Mouse (Mus musculus): Measurements from ENCODE around the gene Tpm4. TPM values are rescaled to one million over a fixed set of nuclear protein-coding genes. Genes with fewer than 3 reads are reported as not detected.
"Not testable (repeated sequence)": the region's sequence is repeated elsewhere in the genome, so short reads cannot be mapped to it uniquely, and the experiment has no call there.

The Tpm4 gene
- total RNA-seq (2021) = 10 to 100 TPM; 24.4 to 28.2 TPM

- intact Hi-C loops (cut with DNase I) = no loop called here
- peak; percentile 39 to 56 for DNase-seq (ENCODE audit: low spot score in 2 of 2)
Observed at GRCm38 (mm10) chr8:72134756-72135445, at the start of gene Tpm4. Gene Tpm4 (plus strand): TSS chr8:72134975.

- intact Hi-C loops (cut with DNase I); DNase-seq (ENCODE audit: low spot score in 2 of 2): not testable (repeated sequence)
Observed at GRCm38 (mm10) chr8:72087611-72088010, 47.2 kb upstream of the Tpm4 start.

- DNase-seq (ENCODE audit: low spot score in 2 of 2); intact Hi-C loops (cut with DNase I): not testable (repeated sequence)
Observed at GRCm38 (mm10) chr8:72096721-72097120, 38.1 kb upstream of the Tpm4 start.

DNA sequence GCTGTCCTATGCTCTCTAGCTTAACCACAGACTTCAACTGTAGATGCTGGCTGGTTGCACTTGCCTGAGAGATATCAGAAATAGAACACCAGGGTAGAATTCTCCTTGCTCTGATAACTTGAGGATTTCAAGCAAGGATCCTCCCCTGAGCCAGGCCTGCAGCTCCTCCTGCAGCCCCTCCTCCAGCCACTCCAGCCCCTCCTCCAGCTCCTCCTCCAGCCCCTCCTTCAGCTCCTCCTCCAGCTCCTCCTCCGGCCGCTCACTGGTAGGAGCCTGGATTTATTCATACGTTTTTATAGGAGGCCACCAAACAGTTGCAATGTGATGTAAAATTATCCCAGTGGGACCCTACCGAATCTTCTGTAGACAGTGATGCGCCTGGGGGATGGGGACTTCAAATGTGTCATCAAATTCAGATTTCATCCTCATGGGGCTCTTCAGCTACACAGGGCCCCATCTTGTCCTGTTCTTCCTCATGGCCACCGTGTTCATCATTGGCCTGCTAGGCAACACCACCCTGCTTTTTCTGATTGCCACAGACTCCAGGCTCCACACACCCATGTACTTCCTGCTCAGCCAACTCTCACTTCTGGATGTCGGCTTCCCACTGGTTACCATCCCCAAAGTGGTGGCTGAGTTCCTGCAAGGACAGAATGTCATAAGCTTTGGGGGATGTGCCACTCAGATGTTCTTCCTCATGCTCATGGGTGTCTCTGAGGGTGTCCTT, 35.2 kb upstream of the Tpm4 start:
- intact Hi-C loops (cut with DNase I) = not testable (repeated sequence)
- DNase-seq (ENCODE audit: low spot score in 2 of 2) = peak in 1 of 2 experiments; percentile 4

DNA sequence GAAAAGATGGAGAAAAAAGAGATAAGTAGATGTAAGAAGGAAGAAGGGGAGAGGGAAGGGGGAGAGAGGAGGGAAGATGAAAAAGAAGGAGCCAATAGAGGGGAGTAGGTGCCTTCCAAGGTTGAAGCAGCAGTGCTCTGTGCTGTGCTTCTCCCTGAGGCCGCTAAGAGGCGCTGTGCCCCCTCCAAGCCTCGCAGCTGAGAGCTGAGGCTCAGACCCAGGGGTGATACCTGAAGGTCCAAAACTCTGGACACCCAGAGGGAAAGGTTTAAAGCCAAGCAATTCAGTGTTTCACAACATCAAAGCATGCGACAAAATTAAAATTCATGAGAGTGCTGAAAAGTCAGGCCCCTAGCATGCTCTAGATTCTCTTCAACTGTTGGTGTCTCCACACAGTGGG, 29.6 kb upstream of the Tpm4 start:
- no peak for DNase-seq (ENCODE audit: low spot score in 2 of 2)
- intact Hi-C loops (cut with DNase I) = no loop called here

DNA sequence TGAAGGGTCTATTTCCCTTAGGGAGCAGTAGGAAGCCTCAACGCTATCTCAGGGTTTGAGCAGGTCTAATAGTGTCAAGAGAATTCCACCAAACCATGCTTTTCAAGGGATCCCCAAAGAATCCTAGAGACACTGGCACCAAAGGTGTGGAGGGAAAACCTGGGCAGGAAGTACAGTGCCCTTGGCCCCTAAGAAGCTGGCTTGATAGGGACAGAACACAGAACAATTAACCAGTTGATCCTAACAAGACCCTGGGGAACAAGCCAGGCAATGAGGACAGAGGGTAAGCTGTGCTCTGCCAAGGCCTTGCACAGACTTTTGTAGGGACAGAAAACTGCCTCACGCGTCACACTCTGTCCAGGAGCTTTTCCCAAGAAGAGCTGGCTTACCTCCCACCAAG, 28.0 kb upstream of the Tpm4 start, which contains the start of gene Olfr374:
TSS of gene Olfr374 (plus strand) at position 301 of the 400 bp plus-strand sequence.
- intact Hi-C loops (cut with DNase I) = no loop called here
- DNase-seq (ENCODE audit: low spot score in 2 of 2) = no peak

GRCm38 (mm10) chr8:72110876-72111275, 23.9 kb upstream of the Tpm4 start:
- intact Hi-C loops (cut with DNase I) = no loop called here
- DNase-seq (ENCODE audit: low spot score in 2 of 2) = no peak

GRCm38 (mm10) chr8:72112486-72112885, 22.3 kb upstream of the Tpm4 start:
- intact Hi-C loops (cut with DNase I) = no loop called here
- no peak for DNase-seq (ENCODE audit: low spot score in 2 of 2)

DNA sequence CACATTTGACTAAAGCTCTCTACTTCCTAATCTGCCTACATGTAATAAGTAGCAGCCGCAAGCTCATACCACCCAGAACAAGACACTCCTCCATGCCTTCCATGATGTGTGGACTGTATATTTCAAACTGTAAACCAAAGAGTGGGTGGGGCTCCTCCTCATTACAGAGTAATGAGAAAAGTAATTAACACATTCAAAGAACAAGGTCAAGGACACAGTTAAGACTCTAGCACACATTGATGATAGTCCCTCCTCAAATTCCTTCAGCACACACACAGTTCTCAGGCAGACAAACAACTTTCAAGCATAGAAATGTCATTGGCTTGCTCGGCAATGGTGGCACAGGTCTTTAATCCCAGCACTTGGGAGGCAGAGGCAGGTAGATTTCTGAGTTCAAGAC, 19.6 kb upstream of the Tpm4 start:
- no peak for DNase-seq (ENCODE audit: low spot score in 2 of 2)
- intact Hi-C loops (cut with DNase I) = no loop called here

DNA sequence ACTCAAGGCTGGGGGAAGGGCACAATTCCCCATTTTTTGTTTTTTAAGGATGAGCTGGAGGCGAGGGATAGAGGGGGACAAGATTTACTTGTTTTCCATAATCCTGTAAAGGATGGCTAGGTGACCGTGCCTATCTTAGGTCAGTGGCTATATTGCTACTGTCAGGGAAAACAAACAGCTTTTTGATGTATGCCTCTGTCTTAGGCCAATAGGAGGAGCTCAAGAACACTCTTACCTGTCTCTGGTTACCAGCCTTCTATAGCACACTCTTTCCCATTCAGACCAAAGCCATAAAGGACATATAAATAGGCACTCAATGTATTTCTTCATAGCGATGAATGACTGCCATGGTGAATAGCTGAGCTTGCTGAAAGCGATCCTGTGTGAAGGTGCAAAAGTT, 16.2 kb upstream of the Tpm4 start:
- intact Hi-C loops (cut with DNase I) = no loop called here

GRCm38 (mm10) chr8:72121486-72121885, 13.3 kb upstream of the Tpm4 start:
- DNase-seq (ENCODE audit: low spot score in 2 of 2); intact Hi-C loops (cut with DNase I): not testable (repeated sequence)

More for the DNA sequence above, 16.2 kb upstream of the Tpm4 start:
- DNase-seq (ENCODE audit: low spot score in 2 of 2) = no peak

GRCm38 (mm10) chr8:72121997-72122396, 12.8 kb upstream of the Tpm4 start:
- no peak for DNase-seq (ENCODE audit: low spot score in 2 of 2)
- intact Hi-C loops (cut with DNase I) = no loop called here

DNA sequence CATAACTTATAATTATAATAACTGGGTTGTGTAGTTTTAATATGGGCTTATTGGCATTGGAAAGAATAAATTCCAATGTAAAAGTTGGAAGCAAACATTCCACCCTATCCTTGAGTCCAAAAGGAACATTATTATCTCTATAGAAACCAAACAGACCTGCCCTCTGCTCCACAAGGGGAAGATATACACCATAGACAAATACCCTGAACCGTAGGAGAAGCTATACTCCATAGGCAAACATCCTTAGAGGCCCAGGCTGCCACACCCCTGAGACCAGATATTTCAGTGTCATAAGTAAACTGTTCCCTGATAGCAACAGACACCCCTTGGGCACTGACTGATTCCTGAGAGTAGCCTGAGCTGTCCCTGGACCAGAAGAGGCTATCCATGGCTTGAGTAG, 6.9 kb upstream of the Tpm4 start:
- DNase-seq (ENCODE audit: low spot score in 2 of 2) = no peak
- intact Hi-C loops (cut with DNase I) = no loop called here

DNA sequence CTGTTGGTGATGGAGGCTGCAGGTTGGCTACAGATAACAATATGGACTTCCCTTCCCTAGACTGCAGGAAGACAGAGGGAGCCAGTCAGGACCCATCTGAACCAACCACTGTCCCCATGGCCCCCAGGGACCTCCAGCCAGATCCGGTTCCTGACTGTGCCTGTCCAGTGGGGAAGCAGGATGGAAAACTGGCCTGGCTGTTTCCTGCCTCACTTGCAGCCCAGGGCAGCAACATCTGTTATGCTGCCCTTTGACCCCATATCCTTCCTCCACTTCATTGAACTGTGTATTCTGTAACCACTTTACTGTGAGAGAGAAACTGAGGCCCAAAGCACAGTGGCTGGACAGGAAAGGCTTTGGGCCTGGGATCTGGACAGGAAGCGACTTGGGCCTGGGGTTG, 3.5 kb upstream of the Tpm4 start:
- intact Hi-C loops (cut with DNase I) = no loop called here
- DNase-seq (ENCODE audit: low spot score in 2 of 2) = no peak

DNA sequence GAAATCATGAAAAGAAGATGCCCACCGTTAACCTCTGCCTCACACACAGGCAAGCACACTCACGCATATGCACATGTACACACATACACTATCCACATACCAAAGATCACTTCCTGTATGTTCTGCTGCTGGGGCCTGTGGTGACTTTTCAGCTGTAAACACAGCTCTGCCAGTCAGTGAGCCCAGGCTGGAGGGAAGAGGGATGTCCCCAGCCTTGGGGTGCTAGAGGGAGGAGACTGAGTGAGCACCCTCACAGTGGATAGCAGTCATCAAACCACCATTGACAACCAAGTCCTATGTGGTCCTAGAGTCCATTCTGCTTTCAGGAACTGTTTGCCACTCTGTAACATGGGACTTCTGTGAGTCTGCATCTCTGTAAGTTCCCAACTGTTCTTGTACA, 2.9 kb upstream of the Tpm4 start:
- DNase-seq (ENCODE audit: low spot score in 2 of 2) = no peak
- intact Hi-C loops (cut with DNase I) = no loop called here

- DNase-seq (ENCODE audit: low spot score in 2 of 2) = no peak
- intact Hi-C loops (cut with DNase I) = no loop called here
Observed at GRCm38 (mm10) chr8:72132417-72132816, 2.4 kb upstream of the Tpm4 start.

DNA sequence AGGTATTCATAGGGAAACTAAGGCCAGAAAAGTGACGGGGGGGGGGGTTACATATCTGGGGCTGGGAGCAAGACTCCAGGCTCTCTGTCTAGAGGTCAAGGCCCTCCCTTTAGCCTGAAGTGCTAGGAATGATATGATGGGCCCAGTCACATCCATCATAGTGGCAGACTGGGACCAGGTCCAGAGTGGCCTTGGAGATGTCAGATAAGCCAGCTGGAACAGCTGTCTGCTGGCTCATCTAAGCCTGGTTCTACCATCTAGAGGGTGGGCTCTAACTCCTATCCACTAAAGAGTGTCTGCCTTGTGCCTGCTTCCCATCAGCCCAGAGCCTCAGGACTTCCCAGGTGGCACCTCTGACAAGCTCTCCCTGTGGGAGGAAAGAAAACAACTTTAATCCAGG, 1.9 kb upstream of the Tpm4 start:
- DNase-seq (ENCODE audit: low spot score in 2 of 2) = no peak
- intact Hi-C loops (cut with DNase I) = no loop called here

DNA sequence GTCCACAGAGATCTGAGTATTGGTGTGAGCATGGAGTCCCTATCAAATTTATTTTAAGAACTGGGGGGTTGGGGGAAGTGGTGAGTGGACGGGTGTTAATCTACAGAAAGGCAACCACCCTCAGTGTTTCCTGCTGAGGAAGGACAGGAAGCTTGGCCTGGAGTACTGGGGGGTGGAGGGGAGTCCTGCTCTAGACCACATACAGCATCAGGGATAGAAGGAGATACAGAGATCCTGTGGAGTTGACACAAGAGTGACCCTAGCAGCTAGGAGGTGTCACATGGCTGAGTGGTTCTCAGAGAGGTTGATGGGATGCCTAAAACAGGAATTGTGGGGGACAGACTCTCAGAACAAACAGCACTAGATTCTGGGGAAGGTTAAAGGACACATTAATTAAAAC, 1.3 kb upstream of the Tpm4 start:
- intact Hi-C loops (cut with DNase I) = no loop called here
- DNase-seq (ENCODE audit: low spot score in 2 of 2) = no peak

DNA sequence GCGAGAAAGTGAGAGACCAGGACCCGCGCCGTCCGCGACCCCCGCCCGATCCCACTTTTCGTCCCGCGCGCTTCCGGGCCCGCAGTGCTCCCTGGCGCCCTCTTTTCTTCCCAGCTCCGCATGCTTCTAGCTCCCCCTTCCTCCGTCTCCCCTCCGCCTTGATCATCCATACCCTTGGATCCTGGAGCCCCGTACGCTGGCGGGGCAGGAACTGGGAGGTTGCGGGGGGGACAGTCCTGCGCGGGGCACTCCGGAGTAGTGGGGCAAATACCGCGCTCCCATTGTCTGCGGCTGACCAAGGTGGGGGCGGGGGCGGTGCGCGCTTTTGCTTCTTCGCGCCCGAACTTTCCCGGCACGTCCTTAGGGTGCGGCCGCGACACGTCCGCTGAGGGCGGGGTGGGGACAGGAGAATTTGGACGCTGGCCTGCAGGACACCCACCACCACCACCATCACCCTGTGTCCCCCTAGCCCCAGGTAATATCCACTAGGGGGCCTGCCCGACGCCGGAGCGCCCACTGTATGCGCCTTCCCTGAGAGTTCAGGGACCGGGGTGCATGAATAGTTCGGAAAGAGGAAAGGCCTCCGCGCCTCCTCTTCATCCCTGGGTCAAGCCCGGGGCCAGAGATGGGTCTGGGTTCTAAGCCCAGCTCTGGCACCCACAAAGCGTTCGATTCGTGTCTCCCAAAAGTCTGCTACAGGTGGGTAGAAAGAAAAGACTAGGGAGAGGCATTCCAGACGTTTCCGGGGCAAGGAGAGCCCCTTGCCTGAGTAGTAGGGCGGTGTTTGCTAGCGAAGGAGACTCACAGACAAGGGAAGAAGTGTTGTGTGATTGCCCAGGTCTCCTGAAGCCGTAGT, 899 bp downstream of the Tpm4 start:
- no peak for DNase-seq (ENCODE audit: low spot score in 2 of 2)
- intact Hi-C loops (cut with DNase I) = no loop called here

- intact Hi-C loops (cut with DNase I) = no loop called here
- DNase-seq (ENCODE audit: low spot score in 2 of 2) = peak in 1 of 2 experiments; percentile 18
Observed at GRCm38 (mm10) chr8:72136302-72136978, 1.7 kb downstream of the Tpm4 start.
